Mouse (Mus musculus) hindbrain, embryonic 13.5 days (tissue): ENCODE results near the gene Vdac1. TPM values are rescaled to one million over a fixed set of nuclear protein-coding genes. Genes with fewer than 3 reads are reported as not detected.

Source experiments
- ATAC-seq: fragments of 200-750 bp; cut with Nextera tagmentation; 2 replicates; pipeline ENCODE4 v1.8.0; 2017; ENCODE audit warnings: moderate TSS enrichment; ENCODE audit not compliant: low FRiP score
- H3K27ac ChIP-seq: fragments of 300-500 bp; sonication (generic); 2 replicates; pipeline ENCODE4 v1.5.1; 2015; ENCODE audit warnings: inconsistent platforms, mild to moderate bottlenecking, moderate library complexity
- H3K27me3 ChIP-seq: fragments of 300-500 bp; sonication (generic); 2 replicates; pipeline ENCODE4 v1.6.1; 2015; ENCODE audit warnings: mild to moderate bottlenecking, inconsistent platforms
- H3K36me3 ChIP-seq: fragments of 300-500 bp; sonication (generic); 2 replicates; pipeline ENCODE4 v1.6.1; 2015; ENCODE audit warnings: mild to moderate bottlenecking, inconsistent platforms
- H3K4me1 ChIP-seq: fragments of 300-500 bp; sonication (generic); replicated peaks from 2 replicates; pipeline ENCODE4 v1.6.1; 2015; ENCODE audit warnings: inconsistent platforms
- H3K4me2 ChIP-seq: fragments of 300-500 bp; sonication (generic); 2 replicates; pipeline ENCODE4 v1.6.1; 2015; ENCODE audit warnings: inconsistent platforms, mild to moderate bottlenecking, moderate library complexity
- H3K4me3 ChIP-seq: fragments of 300-500 bp; sonication (generic); 2 replicates; pipeline ENCODE4 v1.5.1; 2015; ENCODE audit warnings: mild to moderate bottlenecking, inconsistent platforms
- H3K9ac ChIP-seq: fragments of 300-500 bp; sonication (generic); 2 replicates; pipeline ENCODE4 v1.6.1; 2015; ENCODE audit warnings: mild to moderate bottlenecking, inconsistent platforms
- H3K9me3 ChIP-seq: fragments of 300-500 bp; sonication (generic); 2 replicates; pipeline ENCODE4 v1.6.1; 2016; ENCODE audit warnings: inconsistent platforms
- WGBS: fragments of 180-500 bp; shearing (Covaris S2); methylation state at CpG from one replicate; pipeline ENCODE4 v1.1.7; 2015; 5-methylcytosine and 5-hydroxymethylcytosine counted together
- polyA plus RNA-seq: library from polyadenylated mRNA; unstranded; fragments of >200 nt; fragmentation: Nextera tagmentation; extraction: Ambion mirVana; gene quantifications from 2 replicates; pipeline ENCODE4 v1.2.1, GENCODE M21; 2015

The Vdac1 gene
- polyA plus RNA-seq, 1 experiment from 2014 or later = 280 TPM

GRCm38 (mm10) chr11:52433797-52434195 lies 73.1 kb downstream of the Vdac1 start:
- Histone ChIP-seq H3K4me1 (0 out of 2 replicates have a peak, but pooled peaks cover 10% of the 10 kb centered on the region), H3K4me3 (no peak overlapping the region), H3K9me3 (peaks cover 6% of the 10 kb centered on the region; the same call in 1 of the 2 replicates), H3K27me3 (peaks cover 40% of the 10 kb centered on the region), H3K36me3 (no peaks in the 10 kb centered on the region), H3K9ac (no peak overlapping the region), H3K4me2 (no peak overlapping the region), H3K27ac (no peak overlapping the region)
- no peak for ATAC-seq
- 57% methylated on average over 2 of the region's 2 CpGs for WGBS

- Histone ChIP-seq H3K9ac (no peak overlapping the region), H3K9me3 (peaks cover 6% of the 10 kb centered on the region; the same call in 1 of the 2 replicates), H3K36me3 (no peaks in the 10 kb centered on the region), H3K4me2 (no peak overlapping the region), H3K27ac (no peak overlapping the region), H3K4me1 (0 out of 2 replicates have a peak, but pooled peaks cover 10% of the 10 kb centered on the region), H3K4me3 (no peak overlapping the region), H3K27me3 (peaks cover 29% of the 10 kb centered on the region)
- 94% methylated on average over 5 of the region's 5 CpGs for WGBS
- no peak for ATAC-seq
Measured at GRCm38 (mm10) chr11:52435466-52435865, 74.8 kb downstream of the Vdac1 start.

DNA sequence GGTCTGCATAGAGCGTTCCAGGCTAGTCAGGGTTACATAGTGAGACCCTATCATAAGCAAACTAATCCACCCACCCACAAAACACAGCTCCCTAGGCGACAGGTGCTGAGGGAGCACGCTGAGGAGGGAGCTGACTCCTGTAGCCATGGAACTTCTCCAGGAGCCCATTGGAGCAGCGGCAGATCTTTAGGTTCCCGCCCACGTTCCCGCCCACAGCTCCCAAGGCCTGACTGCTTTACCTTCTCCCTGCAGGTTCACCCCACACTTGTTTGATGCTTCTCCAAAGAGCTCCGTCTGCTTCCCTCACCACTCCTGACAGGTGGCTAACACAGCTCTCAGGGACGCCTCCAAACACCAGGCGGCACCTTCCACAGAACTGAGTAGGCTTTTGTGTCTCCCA lies 76.5 kb downstream of the Vdac1 start:
- H3K27me3 ChIP-seq = peaks cover 25% of the 10 kb centered on the region

More for the DNA sequence above, 76.5 kb downstream of the Vdac1 start:
- Histone ChIP-seq H3K36me3 (no peaks in the 10 kb centered on the region), H3K4me1 (peaks cover 11% of the 10 kb centered on the region), H3K9ac (no peak overlapping the region), H3K9me3 (peaks cover under 1% of the 10 kb centered on the region; the same call in 1 of the 2 replicates), H3K4me3 (no peak overlapping the region), H3K27ac (no peak overlapping the region), H3K4me2 (no peak overlapping the region)
- ATAC-seq = no peak
- WGBS = 25% methylated on average over 10 of the region's 10 CpGs

Other genes with a start within 250 kb of the Vdac1 start
- not detected in 2 replicates for gene Olfr1373, start 215.3 kb upstream of the Vdac1 start, polyA plus RNA-seq
- not detected in 2 replicates for gene Olfr1371, start 146.9 kb upstream of the Vdac1 start, polyA plus RNA-seq
- gene Skp1a, start 128.9 kb upstream of the Vdac1 start, polyA plus RNA-seq = 1,097 and 1,103 TPM in 2 replicates
- 3.2 and 4.7 TPM in 2 replicates for gene Tcf7, start 77.8 kb upstream of the Vdac1 start, polyA plus RNA-seq
- gene 9530068E07Rik, start 35.6 kb downstream of the Vdac1 start, polyA plus RNA-seq = 129 TPM in 2 replicates